Mouse (Mus musculus): ENCODE measurements around the gene Nfasc. TPM values are rescaled to one million over a fixed set of nuclear protein-coding genes. Genes with fewer than 3 reads are reported as not detected.

Gene Nfasc
- total RNA-seq, 2 experiments from 2014 or later = 141 to 168 TPM

Other genes starting within 250 kb of the Nfasc start
- 1 to 10 TPM; 1.7 to 3.1 TPM for gene Tmem81, start 235.6 kb downstream of the Nfasc start, total RNA-seq (2021)
- 10 to 100 TPM; 72.1 to 76.2 TPM for gene Cntn2, start 198.5 kb downstream of the Nfasc start, total RNA-seq (2021)
- gene Lrrn2, start 138.5 kb upstream of the Nfasc start, total RNA-seq (2021) = 100 to 1,000 TPM; 168 to 185 TPM